Comparison of ENCODE assay signal across 15 mouse cellular contexts in genomic region chr10:57210701-57211100, GRCm38 (mm10).
"Had no signal": no experiment of that assay in that cellular context is flagged by ENCODE, and none has a peak within 500 bp of the region (broad histone marks: within the 10 kb centered on the region; RNA-seq: fewer than 3 reads in every experiment).

No protein-coding gene starts in this region.

- H3K4me2 ChIP-seq: neural tube, embryonic 13.5 days; neural tube, embryonic 15.5 days; stomach, embryonic 15.5 days had no signal

- H3K4me1 ChIP-seq: neural tube, embryonic 15.5 days; stomach, embryonic 15.5 days had no signal

- DNase-seq: retina, postnatal 1 day; right cerebral cortex, adult 18-20 months; right cerebral cortex, postnatal 14 days; right cerebral cortex, postnatal 25 days; right cerebral cortex, postnatal 4 days; spleen, adult 18-20 months; thymus, adult 18-20 months; thymus, adult 2 months; thymus, postnatal 14 days; thymus, postnatal 25 days; thymus, postnatal 36 days; thymus, postnatal 4 days had no signal

- H3K9me3 ChIP-seq: neural tube, embryonic 13.5 days; neural tube, embryonic 15.5 days; stomach, embryonic 15.5 days had no signal

- H3K4me3 ChIP-seq: neural tube, embryonic 13.5 days; neural tube, embryonic 15.5 days; stomach, embryonic 15.5 days had no signal

- H3K36me3 ChIP-seq: neural tube, embryonic 13.5 days; neural tube, embryonic 15.5 days; stomach, embryonic 15.5 days had no signal

- H3K27me3 ChIP-seq: neural tube, embryonic 13.5 days; neural tube, embryonic 15.5 days; stomach, embryonic 15.5 days had no signal

- H3K9ac ChIP-seq: neural tube, embryonic 13.5 days; neural tube, embryonic 15.5 days; stomach, embryonic 15.5 days had no signal

- H3K27ac ChIP-seq: neural tube, embryonic 13.5 days; neural tube, embryonic 15.5 days; stomach, embryonic 15.5 days had no signal
